Mouse (Mus musculus): ENCODE results near the gene Rragb.

GRCm38 (mm10) chrX:153142656-153143055 lies 2.9 kb downstream of the Rragb start:
- no peak for TF ChIP-seq POLR2A (IDR thresholded peaks at IDR 0.05; ENCODE audit: borderline replicate concordance, extremely low read depth, insufficient read depth, insufficient read length, poor library complexity, severe bottlenecking)
- TF ChIP-seq CTCF (IDR thresholded peaks at IDR 0.05; ENCODE audit: borderline replicate concordance, extremely low read depth, insufficient read depth, insufficient read length) = no peak

Measured in brain, embryonic 14.5 days (tissue).